Mouse (Mus musculus) small intestine, adult 2 months (tissue): Measurements from ENCODE around the gene Nol6. TPM values are rescaled to one million over a fixed set of nuclear protein-coding genes. Genes with fewer than 3 reads are reported as not detected.
A peak's percentile ranks its signal among the peaks of the same experiment; 100 is the strongest.

ENCODE experiments used
- H3K27ac ChIP-seq: fragments of 200-500 bp; 2 replicates; pipeline ENCODE4 v1.5.1; 2012; ENCODE audit warnings: low read depth, low read length, control low read depth, inconsistent platforms; ENCODE audit not compliant: insufficient read depth
- H3K27me3 ChIP-seq: fragments of 200-500 bp; 2 replicates; pipeline ENCODE4 v1.6.1; 2012; ENCODE audit warnings: mild to moderate bottlenecking, moderate library complexity, low read length, inconsistent platforms; ENCODE audit not compliant: control insufficient read depth, insufficient read depth
- H3K36me3 ChIP-seq: fragments of 200-500 bp; 2 replicates; pipeline ENCODE4 v1.6.1; 2012; ENCODE audit warnings: mild to moderate bottlenecking, low read length, control low read depth, inconsistent platforms; ENCODE audit not compliant: control insufficient read depth, insufficient read depth
- H3K4me1 ChIP-seq: fragments of 200-500 bp; 2 replicates; pipeline ENCODE4 v1.6.1; 2012; ENCODE audit warnings: low read length, inconsistent platforms, mixed read lengths; ENCODE audit not compliant: control insufficient read depth, insufficient read depth, insufficient read length
- H3K4me3 ChIP-seq: fragments of 200-500 bp; 2 replicates; pipeline ENCODE4 v1.5.1; 2012; ENCODE audit warnings: low read depth, mild to moderate bottlenecking, control low read depth, inconsistent platforms, low read length, moderate library complexity
- CTCF ChIP-seq: fragments of 200-500 bp; IDR thresholded peaks from 2 replicates; pipeline ENCODE4 v1.5.1; 2012; ENCODE audit warnings: low read depth, mild to moderate bottlenecking, control low read depth, inconsistent platforms, low read length, moderate library complexity, mixed read lengths; ENCODE audit not compliant: insufficient replicate concordance, insufficient read length; ENCODE audit errors: extremely low read depth
- POLR2A ChIP-seq: fragments of 200-500 bp; IDR thresholded peaks from 2 replicates; pipeline ENCODE4 v1.6.1; 2012; ENCODE audit warnings: low read depth, mild to moderate bottlenecking, control low read depth, inconsistent platforms, low read length, moderate library complexity
- WGBS: fragments of 180-500 bp; shearing (Covaris S2); methylation state at CpG from one replicate; pipeline ENCODE4 v1.1.7; 2018; 5-methylcytosine and 5-hydroxymethylcytosine counted together
- polyA plus RNA-seq: library from polyadenylated mRNA; depleted of rRNA; stranded (reverse); fragments of >200 nt; gene quantifications from 2 replicates; pipeline ENCODE4 v1.2.3, GENCODE M21; 2012

The Nol6 gene
- polyA plus RNA-seq, 1 experiment: 16.6 TPM

DNA sequence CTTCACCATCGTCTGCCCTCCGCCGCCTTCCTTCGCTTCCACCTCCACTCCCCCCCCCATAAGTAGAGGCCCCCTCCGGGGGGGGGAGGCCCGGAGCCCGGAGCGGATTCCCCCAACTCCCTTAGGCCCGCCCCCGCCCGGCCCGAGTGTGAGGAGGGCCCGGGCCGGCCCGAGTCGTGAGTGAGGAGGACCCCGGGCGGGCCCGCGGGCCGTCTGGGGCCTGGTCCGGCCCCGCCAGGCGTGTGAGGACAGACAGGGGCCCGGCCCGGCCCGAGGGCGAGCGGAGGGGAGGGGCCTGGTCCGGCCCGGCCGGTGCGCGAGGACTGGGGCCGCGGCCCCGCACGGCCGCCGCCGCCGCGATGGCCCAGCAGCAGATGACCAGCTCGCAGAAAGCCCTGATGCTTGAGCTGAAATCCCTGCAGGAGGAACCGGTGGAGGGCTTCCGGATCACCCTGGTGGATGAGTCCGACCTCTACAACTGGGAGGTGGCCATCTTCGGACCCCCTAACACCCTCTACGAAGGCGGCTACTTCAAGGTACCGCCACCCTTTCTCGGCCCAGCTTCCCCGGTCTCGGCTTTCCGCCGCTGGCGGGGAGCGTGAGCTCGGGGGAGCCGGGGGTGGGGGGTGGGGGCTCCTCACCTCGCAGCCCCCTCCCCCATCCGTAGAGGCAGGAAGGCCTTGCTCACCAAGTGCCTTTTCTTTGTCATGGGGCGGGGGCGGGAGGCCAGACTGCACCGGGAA is 11.6 kb upstream of the Nol6 start, which contains the start of gene Ube2r2:
Ube2r2 (plus strand) TSS at position 33 of the 743 bp plus-strand sequence.
- Histone ChIP-seq H3K36me3 (peaks cover 5% of the 10 kb centered on the region; the same call in 1 of the 2 replicates), H3K4me3 (peak within 1 kb of the TSS; percentile 100), H3K27me3 (no peaks in the 10 kb centered on the region), H3K4me1 (no peaks in the 10 kb centered on the region), H3K27ac (peak within 1 kb of the TSS; percentile 97)
- TF ChIP-seq CTCF: 0 out of 2 replicates have a peak, but pooled peaks have one; percentile 7
- peak; percentile 1; the same call in 1 of the 2 replicates for TF ChIP-seq POLR2A
- under 1% methylated on average over 60 of the region's 65 CpGs for WGBS

DNA sequence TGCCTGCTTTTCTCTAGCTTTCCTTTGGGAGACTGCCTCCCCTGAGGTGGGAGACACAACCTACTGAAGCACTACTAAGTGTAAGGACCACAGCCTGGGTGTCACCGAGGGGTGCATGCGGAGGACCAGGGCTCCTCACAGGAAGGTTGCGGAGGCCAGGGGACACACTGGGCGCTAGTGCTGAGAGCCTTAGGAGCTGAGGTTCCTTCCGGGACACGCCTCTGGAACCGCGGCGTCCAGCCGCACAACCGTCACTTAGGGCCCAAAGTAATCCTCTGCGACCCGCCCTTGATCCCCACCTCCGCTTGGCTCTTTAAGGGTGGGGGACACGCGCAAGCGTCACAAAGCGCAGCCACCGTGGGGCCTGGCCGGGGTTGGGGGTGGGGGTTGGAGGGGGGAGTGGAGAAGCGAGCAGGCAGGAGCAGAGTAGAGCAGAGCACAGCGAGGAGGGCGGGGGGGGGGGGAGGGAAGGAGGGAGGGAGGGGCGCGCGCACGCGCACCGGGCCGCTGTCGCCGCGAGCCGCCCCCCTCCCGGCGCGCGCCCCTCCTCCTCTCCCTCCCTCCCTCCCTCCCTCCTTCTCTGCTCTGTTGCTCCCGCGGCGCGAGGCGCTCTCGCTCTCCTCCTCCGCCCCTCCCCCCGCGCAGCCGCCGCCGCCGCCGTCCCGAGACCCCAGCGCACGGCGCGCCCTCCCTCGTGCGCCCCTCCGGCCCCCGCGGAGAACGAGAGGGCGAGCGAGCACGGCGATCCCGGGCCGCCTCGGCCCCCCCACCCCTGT is 10.9 kb upstream of the Nol6 start:
- no peaks in the 10 kb centered on the region for H3K4me1 ChIP-seq
- peak overlapping the region; percentile 100 for H3K4me3 ChIP-seq
- 2% methylated on average over 39 of the region's 70 CpGs for WGBS
- TF ChIP-seq POLR2A (peak; percentile 76), CTCF (no peak)
- peak overlapping the region; percentile 97 for H3K27ac ChIP-seq
- H3K36me3 ChIP-seq: no peaks in the 10 kb centered on the region
- no peaks in the 10 kb centered on the region for H3K27me3 ChIP-seq

DNA sequence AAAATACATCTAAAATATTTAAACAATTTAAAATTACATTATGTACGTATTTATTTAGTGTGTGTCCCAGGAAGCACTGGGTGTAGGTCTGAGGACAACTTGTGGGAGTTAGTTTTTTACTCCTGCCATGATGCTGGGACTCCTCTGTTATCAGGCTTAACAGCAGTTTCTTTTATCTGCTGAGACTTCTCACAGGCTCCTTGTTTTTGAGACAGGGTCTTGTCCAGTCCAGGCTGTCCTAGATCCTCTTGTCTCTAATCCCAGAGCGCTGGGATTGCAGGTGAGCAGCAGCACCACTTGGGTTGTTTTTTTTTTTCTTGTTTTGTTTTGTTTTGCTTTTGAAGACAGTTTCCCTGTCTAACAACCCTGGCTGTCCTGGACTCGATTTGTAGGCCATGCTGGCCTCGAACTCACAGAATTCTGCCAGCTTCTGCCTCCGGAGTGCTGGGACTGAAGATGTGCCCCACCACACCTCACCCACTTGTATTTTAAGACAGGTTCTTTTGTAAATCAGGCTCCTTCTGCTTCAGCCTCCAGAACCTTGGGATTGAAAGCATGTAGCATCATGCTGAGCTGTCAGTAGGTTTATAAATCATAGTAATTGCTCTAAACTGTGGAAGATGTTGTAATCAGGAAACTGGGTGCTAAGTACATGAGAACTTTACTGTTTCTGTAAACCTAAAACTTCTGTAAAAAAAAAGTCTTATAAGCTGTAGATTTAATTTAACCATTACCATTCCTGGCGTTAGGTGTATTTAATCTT is 9.5 kb upstream of the Nol6 start:
- H3K27ac ChIP-seq: no peak overlapping the region
- WGBS: 84% methylated on average over 6 of the region's 6 CpGs

DNA sequence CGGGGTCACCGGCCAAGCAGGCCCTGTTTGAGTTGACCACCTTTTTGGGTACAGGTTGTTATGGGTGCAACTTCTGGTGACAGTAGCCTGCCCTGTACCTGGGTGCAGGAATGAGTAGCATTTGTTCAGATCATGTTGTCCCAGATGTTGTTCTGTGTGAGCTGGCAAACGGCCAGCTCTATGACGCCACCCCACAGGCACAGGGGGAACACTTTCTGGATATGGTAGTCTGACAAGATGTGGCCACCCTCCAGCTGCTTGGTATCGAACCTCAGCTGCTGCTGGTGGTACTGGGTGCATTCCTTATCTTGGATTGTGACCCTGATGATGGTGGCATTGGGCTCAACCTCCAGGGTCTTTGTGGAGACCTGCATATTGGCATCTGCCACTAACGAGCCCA is 8.2 kb upstream of the Nol6 start:
- TF ChIP-seq POLR2A (no peak), CTCF (no peak)
- Histone ChIP-seq H3K27me3 (no peaks in the 10 kb centered on the region), H3K4me3 (no peak overlapping the region), H3K4me1 (no peaks in the 10 kb centered on the region), H3K36me3 (no peaks in the 10 kb centered on the region), H3K27ac (no peak overlapping the region)
- WGBS: 68% methylated on average over 6 of the region's 6 CpGs

More for the DNA sequence above, 9.5 kb upstream of the Nol6 start:
- Histone ChIP-seq H3K36me3 (no peaks in the 10 kb centered on the region), H3K4me3 (no peak overlapping the region), H3K27me3 (no peaks in the 10 kb centered on the region), H3K4me1 (no peaks in the 10 kb centered on the region)
- TF ChIP-seq POLR2A: no peak
- no peak for TF ChIP-seq CTCF

DNA sequence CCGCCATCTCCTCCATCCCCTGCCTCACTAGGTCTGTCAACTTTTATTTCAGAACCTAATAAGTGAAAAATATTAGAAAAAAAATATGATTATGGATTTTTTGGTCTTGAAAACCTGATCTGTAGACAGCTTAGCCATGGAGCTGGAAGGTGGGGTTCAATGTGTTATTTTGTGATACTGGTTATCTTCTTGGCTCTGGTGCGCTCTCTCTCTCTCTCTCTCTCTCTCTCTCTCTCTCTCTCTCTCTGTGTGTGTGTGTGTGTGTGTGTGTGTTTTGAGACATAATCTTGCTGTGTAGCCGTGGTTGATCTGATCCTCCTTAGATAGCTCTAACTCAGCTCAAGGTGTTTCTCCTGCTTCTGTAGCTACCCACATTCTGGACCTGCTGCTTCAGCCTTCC is 5.6 kb upstream of the Nol6 start:
- TF ChIP-seq CTCF (no peak), POLR2A (no peak)
- H3K4me1 ChIP-seq: no peaks in the 10 kb centered on the region
- H3K36me3 ChIP-seq: no peaks in the 10 kb centered on the region
- no peak overlapping the region for H3K27ac ChIP-seq
- H3K27me3 ChIP-seq: no peaks in the 10 kb centered on the region
- 88% methylated on average over 3 of the region's 3 CpGs for WGBS
- no peak overlapping the region for H3K4me3 ChIP-seq

DNA sequence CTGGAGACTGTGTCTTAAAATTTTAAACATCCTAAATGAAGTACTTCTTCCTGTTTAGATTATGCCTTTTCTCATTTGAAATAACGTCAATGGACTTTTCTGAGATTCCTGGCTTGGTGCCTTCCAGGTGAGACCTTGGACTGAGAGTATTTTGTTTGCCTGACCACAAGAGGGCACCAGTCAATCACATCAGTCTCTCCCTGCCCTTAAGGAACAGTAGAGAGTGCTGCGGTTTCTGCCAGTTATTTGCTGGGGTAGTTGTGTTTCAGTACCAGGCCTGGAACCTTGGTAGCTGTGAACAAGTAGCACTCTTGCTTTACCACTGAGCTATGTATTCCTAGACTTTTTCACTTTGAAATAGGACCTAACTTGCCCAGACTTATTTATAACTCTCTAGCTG is 5.2 kb upstream of the Nol6 start:
- H3K4me1 ChIP-seq: no peaks in the 10 kb centered on the region
- TF ChIP-seq CTCF (peak; percentile 62; the same call in 1 of the 2 replicates), POLR2A (no peak)
- 2% methylated on average over 2 of the region's 2 CpGs for WGBS
- H3K36me3 ChIP-seq: no peaks in the 10 kb centered on the region
- H3K27me3 ChIP-seq: no peaks in the 10 kb centered on the region
- no peak overlapping the region for H3K27ac ChIP-seq
- H3K4me3 ChIP-seq: no peak overlapping the region
